Mouse (Mus musculus) heart, postnatal 0 days (tissue): ENCODE data around the gene Foxp1.

Source experiments
- CTCF ChIP-seq: IDR thresholded peaks from 2 replicates; pipeline ENCODE4 v1.5.1; 2016; ENCODE audit warnings: antibody characterized with exemption, control low read depth, low read depth
- EP300 ChIP-seq: IDR thresholded peaks from 2 replicates; pipeline ENCODE4 v1.6.1; 2016; ENCODE audit warnings: antibody characterized with exemption, low read depth

DNA sequence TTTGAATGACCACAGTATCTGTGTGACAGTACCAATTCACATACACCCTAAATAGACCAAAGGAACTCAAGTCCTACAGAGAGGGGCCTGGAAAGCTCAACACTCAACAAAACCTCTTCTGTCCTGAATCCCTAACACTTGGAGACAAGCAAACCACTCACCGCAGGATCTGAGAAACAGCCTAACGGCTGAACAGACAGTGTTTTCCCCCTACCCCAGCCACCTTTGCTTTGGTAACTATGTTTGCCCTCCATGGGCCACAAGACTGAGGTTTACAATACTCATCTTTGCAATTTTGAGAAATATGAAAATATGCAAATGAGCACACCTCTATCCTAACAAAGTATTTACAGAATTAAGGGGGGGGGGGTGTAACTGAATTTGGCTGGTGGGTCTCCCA is 525.7 kb downstream of the Foxp1 start:
- TF ChIP-seq CTCF (no peak), EP300 (no peak)
